Mouse (Mus musculus) MEL (cell line): ENCODE results near the gene Ly6g6c. TPM values are rescaled to one million over a fixed set of nuclear protein-coding genes. Genes with fewer than 3 reads are reported as not detected.

Source experiments
- DNase-seq: peaks from one replicate; pipeline ENCODE4 v3.0.0; 2011; ENCODE audit warnings: low read depth, low spot score
- H3K27ac ChIP-seq: 2 replicates; pipeline ENCODE4 v1.5.1; 2012; ENCODE audit warnings: low read depth, mild to moderate bottlenecking, control low read depth, low read length, moderate library complexity; ENCODE audit not compliant: control insufficient read depth
- H3K27me3 ChIP-seq, 2 experiments: fragments of 150-350 bp in 1 of 2; sonication (generic) in 1 of 2; 2 replicates each; pipeline ENCODE4 v1.6.1; 2012; ENCODE audit warnings: low read length in 2 of 2, mild to moderate bottlenecking in 2 of 2, improper control_type of control experiment in 1 of 2, moderate library complexity in 1 of 2; ENCODE audit not compliant: insufficient read depth in 2 of 2, control insufficient read depth in 1 of 2
- H3K36me3 ChIP-seq, 2 experiments: 2 replicates each; pipeline ENCODE4 v1.6.1; 2012 to 2014; ENCODE audit warnings: low read length in 2 of 2, improper control_type of control experiment in 1 of 2, inconsistent platforms in 1 of 2, mild to moderate bottlenecking in 1 of 2; ENCODE audit not compliant: insufficient read depth in 2 of 2, control insufficient read depth in 1 of 2
- H3K4me1 ChIP-seq, 2 experiments: fragments of 150-350 bp in 1 of 2; sonication (generic) in 1 of 2; 2 replicates each; pipeline ENCODE4 v1.6.1; 2012; ENCODE audit warnings: low read length in 2 of 2, improper control_type of control experiment in 1 of 2, mild to moderate bottlenecking in 1 of 2; ENCODE audit not compliant: insufficient read depth in 2 of 2, control insufficient read depth in 1 of 2
- H3K4me3 ChIP-seq, 2 experiments: fragments of 150-350 bp in 1 of 2; sonication (generic) in 1 of 2; 2 replicates each; pipeline ENCODE4 v1.5.1; 2012; ENCODE audit warnings: low read depth in 2 of 2, low read length in 2 of 2, mild to moderate bottlenecking in 2 of 2, moderate library complexity in 2 of 2, control low read depth in 1 of 2, improper control_type of control experiment in 1 of 2; ENCODE audit not compliant: control insufficient read depth in 1 of 2, insufficient read depth in 1 of 2
- H3K79me2 ChIP-seq: 2 replicates; pipeline ENCODE4 v1.6.1; 2012; ENCODE audit warnings: mild to moderate bottlenecking, low read length, moderate library complexity; ENCODE audit not compliant: control insufficient read depth, poor library complexity, insufficient read depth
- H3K9ac ChIP-seq: 2 replicates; pipeline ENCODE4 v1.6.1; 2012; ENCODE audit warnings: low read depth, mild to moderate bottlenecking, control low read depth, low read length, moderate library complexity; ENCODE audit not compliant: control insufficient read depth, poor library complexity, severe bottlenecking
- H3K9me3 ChIP-seq: fragments of 150-350 bp; sonication (generic); replicated peaks from 2 replicates; pipeline ENCODE4 v1.6.1; 2012; ENCODE audit warnings: mild to moderate bottlenecking, low read length, improper control_type of control experiment, moderate library complexity; ENCODE audit not compliant: insufficient read depth
- BHLHE40 ChIP-seq: IDR thresholded peaks from 2 replicates; pipeline ENCODE4 v1.6.1; 2012; ENCODE audit warnings: low read depth, mild to moderate bottlenecking, inconsistent platforms, low read length, improper control_type of control experiment, borderline replicate concordance
- CHD1 ChIP-seq: IDR thresholded peaks from 2 replicates; pipeline ENCODE4 v1.6.1; 2012; ENCODE audit warnings: low read depth, mild to moderate bottlenecking, inconsistent platforms, low read length, improper control_type of control experiment
- CHD2 ChIP-seq: IDR thresholded peaks from 2 replicates; pipeline ENCODE4 v1.6.1; 2011; ENCODE audit warnings: low read length, improper control_type of control experiment
- CTCF ChIP-seq, 3 experiments: IDR thresholded peaks in 2 of 3; conservative IDR thresholded peaks in 1 of 3; 2 replicates each; pipeline ENCODE4 v1.5.1; 2011 to 2012; ENCODE audit warnings: low read length in 3 of 3, low read depth in 2 of 3, mild to moderate bottlenecking in 2 of 3, improper control_type of control experiment in 1 of 3, inconsistent platforms in 1 of 3, mixed read lengths in 1 of 3, moderate library complexity in 1 of 3; ENCODE audit not compliant: control insufficient read depth in 1 of 3, insufficient read depth in 1 of 3, poor library complexity in 1 of 3, severe bottlenecking in 1 of 3
- E2F4 ChIP-seq: IDR thresholded peaks from 2 replicates; pipeline ENCODE4 v1.6.1; 2011; ENCODE audit warnings: low read depth, low read length, improper control_type of control experiment, borderline replicate concordance
- ELF1 ChIP-seq: IDR thresholded peaks from 2 replicates; pipeline ENCODE4 v1.6.1; 2014; ENCODE audit warnings: low read depth, mild to moderate bottlenecking, inconsistent platforms, low read length, improper control_type of control experiment, moderate library complexity
- EP300 ChIP-seq, 2 experiments: IDR thresholded peaks; 2 replicates each; pipeline ENCODE4 v1.6.1; 2011; ENCODE audit warnings: improper control_type of control experiment in 2 of 2, low read length in 2 of 2, low read depth in 1 of 2, mild to moderate bottlenecking in 1 of 2
- ETS1 ChIP-seq: IDR thresholded peaks from 2 replicates; pipeline ENCODE4 v1.6.1; 2012; ENCODE audit warnings: low read depth, mild to moderate bottlenecking, inconsistent platforms, low read length, improper control_type of control experiment, moderate library complexity
- GABPA ChIP-seq: IDR thresholded peaks from 2 replicates; pipeline ENCODE4 v1.6.1; 2012; ENCODE audit warnings: low read depth, mild to moderate bottlenecking, inconsistent platforms, low read length, improper control_type of control experiment, moderate library complexity
- GATA1 ChIP-seq: IDR thresholded peaks from 2 replicates; pipeline ENCODE4 v1.6.1; 2011; ENCODE audit warnings: low read depth, low read length, improper control_type of control experiment
- HCFC1 ChIP-seq: IDR thresholded peaks from 2 replicates; pipeline ENCODE4 v1.6.1; 2012; ENCODE audit warnings: low read depth, mild to moderate bottlenecking, inconsistent platforms, low read length, improper control_type of control experiment, moderate library complexity
- JUND ChIP-seq: IDR thresholded peaks from 2 replicates; pipeline ENCODE4 v1.6.1; 2011; ENCODE audit warnings: low read depth, mild to moderate bottlenecking, improper control_type of control experiment, low read length
- KAT2A ChIP-seq: conservative IDR thresholded peaks from 2 replicates; pipeline ENCODE4 v1.6.1; 2012; ENCODE audit warnings: low read depth, low read length, improper control_type of control experiment, inconsistent platforms
- MAFK ChIP-seq: IDR thresholded peaks from 2 replicates; pipeline ENCODE4 v1.6.1; 2011; ENCODE audit warnings: low read depth, mild to moderate bottlenecking, low read length, improper control_type of control experiment, borderline replicate concordance
- MAX ChIP-seq: IDR thresholded peaks from 2 replicates; pipeline ENCODE4 v1.6.1; 2011; ENCODE audit warnings: low read length, improper control_type of control experiment
- MAZ ChIP-seq: IDR thresholded peaks from 2 replicates; pipeline ENCODE4 v1.6.1; 2012; ENCODE audit warnings: low read depth, mild to moderate bottlenecking, inconsistent platforms, low read length, improper control_type of control experiment
- MXI1 ChIP-seq: IDR thresholded peaks from 2 replicates; pipeline ENCODE4 v1.6.1; 2011; ENCODE audit warnings: mild to moderate bottlenecking, low read depth, low read length, improper control_type of control experiment
- MYB ChIP-seq: IDR thresholded peaks from 2 replicates; pipeline ENCODE4 v1.6.1; 2011; ENCODE audit warnings: mild to moderate bottlenecking, low read depth, low read length, improper control_type of control experiment
- MYC ChIP-seq: IDR thresholded peaks from 2 replicates; pipeline ENCODE4 v1.6.1; 2011; ENCODE audit warnings: low read depth, mild to moderate bottlenecking, low read length, improper control_type of control experiment, moderate library complexity
- NELFE ChIP-seq: IDR thresholded peaks from 2 replicates; pipeline ENCODE4 v1.6.1; 2011; ENCODE audit warnings: low read depth, low read length, improper control_type of control experiment
- NRF1 ChIP-seq: IDR thresholded peaks from 2 replicates; pipeline ENCODE4 v1.6.1; 2014; ENCODE audit warnings: low read depth, mild to moderate bottlenecking, inconsistent platforms, low read length, improper control_type of control experiment, moderate library complexity; ENCODE audit not compliant: poor library complexity, insufficient read depth, severe bottlenecking
- POLR2A ChIP-seq, 2 experiments: IDR thresholded peaks; 2 replicates each; pipeline ENCODE4 v1.6.1; 2011 to 2012; ENCODE audit warnings: low read length in 2 of 2, mild to moderate bottlenecking in 2 of 2, control low read depth in 1 of 2, improper control_type of control experiment in 1 of 2, low read depth in 1 of 2, moderate library complexity in 1 of 2; ENCODE audit not compliant: control insufficient read depth in 1 of 2, insufficient read depth in 1 of 2, poor library complexity in 1 of 2
- POLR2AphosphoS5 ChIP-seq: IDR thresholded peaks from 2 replicates; pipeline ENCODE4 v1.6.1; 2012; ENCODE audit warnings: low read depth, borderline replicate concordance, mild to moderate bottlenecking, inconsistent platforms, low read length, moderate library complexity, mixed read lengths
- RAD21 ChIP-seq: IDR thresholded peaks from 2 replicates; pipeline ENCODE4 v1.6.1; 2011; ENCODE audit warnings: mild to moderate bottlenecking, low read depth, low read length, improper control_type of control experiment
- RCOR1 ChIP-seq: IDR thresholded peaks from 2 replicates; pipeline ENCODE4 v1.6.1; 2012; ENCODE audit warnings: low read depth, mild to moderate bottlenecking, inconsistent platforms, low read length, improper control_type of control experiment
- SIN3A ChIP-seq: IDR thresholded peaks from 2 replicates; pipeline ENCODE4 v1.6.1; 2012; ENCODE audit warnings: low read length, improper control_type of control experiment, inconsistent platforms
- SMC3 ChIP-seq: IDR thresholded peaks from 2 replicates; pipeline ENCODE4 v1.6.1; 2011; ENCODE audit warnings: low read depth, low read length, improper control_type of control experiment
- TAL1 ChIP-seq: IDR thresholded peaks from 2 replicates; pipeline ENCODE4 v1.6.1; 2012; ENCODE audit warnings: mild to moderate bottlenecking, inconsistent platforms, low read length, moderate library complexity, mixed read lengths
- TBP ChIP-seq: IDR thresholded peaks from 2 replicates; pipeline ENCODE4 v1.8.0; 2011; ENCODE audit warnings: low read depth, low read length, improper control_type of control experiment
- TCF12 ChIP-seq: IDR thresholded peaks from 2 replicates; pipeline ENCODE4 v1.6.1; 2014; ENCODE audit warnings: low read depth, mild to moderate bottlenecking, inconsistent platforms, low read length, improper control_type of control experiment, moderate library complexity
- UBTF ChIP-seq: IDR thresholded peaks from 2 replicates; pipeline ENCODE4 v1.6.1; 2012; ENCODE audit warnings: low read depth, mild to moderate bottlenecking, inconsistent platforms, low read length, improper control_type of control experiment, moderate library complexity, borderline replicate concordance; ENCODE audit not compliant: insufficient read depth
- USF1 ChIP-seq: IDR thresholded peaks from 2 replicates; pipeline ENCODE4 v1.6.1; 2014; ENCODE audit warnings: low read depth, mild to moderate bottlenecking, inconsistent platforms, low read length, improper control_type of control experiment, moderate library complexity
- USF2 ChIP-seq, 2 experiments: IDR thresholded peaks; 2 replicates each; pipeline ENCODE4 v1.6.1; 2011 to 2012; ENCODE audit warnings: improper control_type of control experiment in 2 of 2, low read length in 2 of 2, borderline replicate concordance in 1 of 2, inconsistent platforms in 1 of 2, low read depth in 1 of 2, mild to moderate bottlenecking in 1 of 2; ENCODE audit not compliant: insufficient read depth in 1 of 2
- ZC3H11A ChIP-seq: IDR thresholded peaks from 2 replicates; pipeline ENCODE4 v1.6.1; 2012; ENCODE audit warnings: low read depth, mild to moderate bottlenecking, inconsistent platforms, low read length, improper control_type of control experiment
- ZKSCAN1 ChIP-seq: IDR thresholded peaks from 2 replicates; pipeline ENCODE4 v1.6.1; 2012; ENCODE audit warnings: low read depth, mild to moderate bottlenecking, inconsistent platforms, low read length, improper control_type of control experiment, moderate library complexity
- ZMIZ1 ChIP-seq: IDR thresholded peaks from 2 replicates; pipeline ENCODE4 v1.6.1; 2012; ENCODE audit warnings: low read depth, mild to moderate bottlenecking, inconsistent platforms, low read length, improper control_type of control experiment, moderate library complexity
- ZNF384 ChIP-seq: IDR thresholded peaks from 2 replicates; pipeline ENCODE4 v1.6.1; 2012; ENCODE audit warnings: low read depth, mild to moderate bottlenecking, inconsistent platforms, low read length, improper control_type of control experiment
- polyA plus RNA-seq, 2 experiments: library from polyadenylated mRNA; stranded (reverse) in 1 of 2; unstranded in 1 of 2; fragments of >175 nt in 1 of 2; fragments of >200 nt in 1 of 2; gene quantifications; 2 replicates each; pipeline versions ENCODE4 v1.2.1 to v1.2.4; 2012; ENCODE audit warnings: low replicate concordance in 2 of 2, low read depth in 1 of 2; ENCODE audit not compliant: insufficient read length in 2 of 2, insufficient read depth in 1 of 2, missing spikeins in 1 of 2
- total RNA-seq: library from RNA; depleted of rRNA; stranded (reverse); fragments of 300-350 nt; gene quantifications from 2 replicates; pipeline ENCODE4 v1.2.3, GENCODE M21; 2012

Ly6g6c gene
- total and polyA plus RNA-seq, 3 experiments, result 0.24 TPM; not detected in 2

- Histone ChIP-seq H3K4me3 (no peak within 1 kb of the TSS), H3K79me2 (peaks cover 10% of the 10 kb centered on the region), H3K27me3 (no peaks in the 10 kb centered on the region), H3K4me1 (peaks cover 15 to 53% of the 10 kb centered on the region in 2 experiments), H3K9me3 (no peaks in the 10 kb centered on the region), H3K27ac (peak within 1 kb of the TSS; percentile 17; the same call in 1 of the 2 replicates), H3K36me3 (peaks cover 0 to 36% of the 10 kb centered on the region in 2 experiments; a peak in 2 of 4 replicates), H3K9ac (no peak within 1 kb of the TSS)
- peak; percentile 32 for DNase-seq
- TF ChIP-seq TBP (no peak), RCOR1 (peak; percentile 42; the same call in 1 of the 2 replicates), ZKSCAN1 (no peak), TCF12 (no peak), BHLHE40 (peak; percentile 85), ELF1 (no peak), ETS1 (0 out of 2 replicates have a peak, but pooled peaks have one; percentile 19), ZC3H11A (no peak), MXI1 (no peak; the same call in 1 of the 2 replicates), NELFE (no peak), MAZ (no peak), UBTF (no peak), CHD1 (no peak), E2F4 (no peak), CHD2 (no peak), USF2 (IDR thresholded peaks at IDR 0.05; ENCODE audit: borderline replicate concordance in 1 of 2, insufficient read depth in 1 of 2, low read depth in 1 of 2, low read length in 2 of 2) (no peak), KAT2A (no peak), HCFC1 (no peak), NRF1 (no peak), GABPA (no peak), POLR2A (IDR thresholded peaks at IDR 0.05; ENCODE audit: control insufficient read depth in 1 of 2, insufficient read depth in 1 of 2, low read depth in 1 of 2, low read length in 2 of 2, poor library complexity in 1 of 2) (no peak), MAX (peak; percentile 59; the same call in 1 of the 2 replicates), JUND (no peak), MYC (peak; percentile 75; the same call in 1 of the 2 replicates), GATA1 (peak; percentile 51; the same call in 1 of the 2 replicates), MYB (no peak), CTCF (IDR thresholded peaks at IDR 0.05 in 2 of 3, conservative IDR thresholded peaks at IDR 0.05 in 1 of 3; ENCODE audit: control insufficient read depth in 1 of 3, insufficient read depth in 1 of 3, low read depth in 2 of 3, low read length in 3 of 3, poor library complexity in 1 of 3, severe bottlenecking in 1 of 3) (no peak), SIN3A (0 out of 2 replicates have a peak, but pooled peaks have one; percentile 20), USF1 (peak; percentile 63), RAD21 (no peak), ZMIZ1 (no peak), TAL1 (peak; percentile 15; the same call in 1 of the 2 replicates), SMC3 (no peak), ZNF384 (no peak), POLR2AphosphoS5 (no peak), EP300 (IDR thresholded peaks at IDR 0.05; ENCODE audit: low read depth in 1 of 2, low read length in 2 of 2) (peak; percentile 44 to 50; a peak in 2 of 4 replicates), MAFK (no peak)
These were observed 20.1 kb downstream of the Ly6g6c start, which contains the start of gene Ly6g6f for GRCm38 (mm10) chr17:35085208-35085865. Ly6g6f (minus strand) TSS chr17:35085610.
